Mouse (Mus musculus) MEL (cell line): ENCODE results near the gene Olfr1216. TPM values are rescaled to one million over a fixed set of nuclear protein-coding genes. Genes with fewer than 3 reads are reported as not detected.

ENCODE experiments used
- DNase-seq: peaks from one replicate; pipeline ENCODE4 v3.0.0; 2011; ENCODE audit warnings: low read depth, low spot score
- H3K27ac ChIP-seq: 2 replicates; pipeline ENCODE4 v1.5.1; 2012; ENCODE audit warnings: low read depth, mild to moderate bottlenecking, control low read depth, low read length, moderate library complexity; ENCODE audit not compliant: control insufficient read depth
- H3K27me3 ChIP-seq, 2 experiments: fragments of 150-350 bp in 1 of 2; sonication (generic) in 1 of 2; 2 replicates each; pipeline ENCODE4 v1.6.1; 2012; ENCODE audit warnings: low read length in 2 of 2, mild to moderate bottlenecking in 2 of 2, improper control_type of control experiment in 1 of 2, moderate library complexity in 1 of 2; ENCODE audit not compliant: insufficient read depth in 2 of 2, control insufficient read depth in 1 of 2
- H3K36me3 ChIP-seq, 2 experiments: 2 replicates each; pipeline ENCODE4 v1.6.1; 2012 to 2014; ENCODE audit warnings: low read length in 2 of 2, improper control_type of control experiment in 1 of 2, inconsistent platforms in 1 of 2, mild to moderate bottlenecking in 1 of 2; ENCODE audit not compliant: insufficient read depth in 2 of 2, control insufficient read depth in 1 of 2
- H3K4me1 ChIP-seq, 2 experiments: fragments of 150-350 bp in 1 of 2; sonication (generic) in 1 of 2; 2 replicates each; pipeline ENCODE4 v1.6.1; 2012; ENCODE audit warnings: low read length in 2 of 2, improper control_type of control experiment in 1 of 2, mild to moderate bottlenecking in 1 of 2; ENCODE audit not compliant: insufficient read depth in 2 of 2, control insufficient read depth in 1 of 2
- H3K4me3 ChIP-seq, 2 experiments: fragments of 150-350 bp in 1 of 2; sonication (generic) in 1 of 2; 2 replicates each; pipeline ENCODE4 v1.5.1; 2012; ENCODE audit warnings: low read depth in 2 of 2, low read length in 2 of 2, mild to moderate bottlenecking in 2 of 2, moderate library complexity in 2 of 2, control low read depth in 1 of 2, improper control_type of control experiment in 1 of 2; ENCODE audit not compliant: control insufficient read depth in 1 of 2, insufficient read depth in 1 of 2
- H3K79me2 ChIP-seq: 2 replicates; pipeline ENCODE4 v1.6.1; 2012; ENCODE audit warnings: mild to moderate bottlenecking, low read length, moderate library complexity; ENCODE audit not compliant: control insufficient read depth, poor library complexity, insufficient read depth
- H3K9ac ChIP-seq: 2 replicates; pipeline ENCODE4 v1.6.1; 2012; ENCODE audit warnings: low read depth, mild to moderate bottlenecking, control low read depth, low read length, moderate library complexity; ENCODE audit not compliant: control insufficient read depth, poor library complexity, severe bottlenecking
- H3K9me3 ChIP-seq: fragments of 150-350 bp; sonication (generic); replicated peaks from 2 replicates; pipeline ENCODE4 v1.6.1; 2012; ENCODE audit warnings: mild to moderate bottlenecking, low read length, improper control_type of control experiment, moderate library complexity; ENCODE audit not compliant: insufficient read depth
- CTCF ChIP-seq, 3 experiments: IDR thresholded peaks in 2 of 3; conservative IDR thresholded peaks in 1 of 3; 2 replicates each; pipeline ENCODE4 v1.5.1; 2011 to 2012; ENCODE audit warnings: low read length in 3 of 3, low read depth in 2 of 3, mild to moderate bottlenecking in 2 of 3, improper control_type of control experiment in 1 of 3, inconsistent platforms in 1 of 3, mixed read lengths in 1 of 3, moderate library complexity in 1 of 3; ENCODE audit not compliant: control insufficient read depth in 1 of 3, insufficient read depth in 1 of 3, poor library complexity in 1 of 3, severe bottlenecking in 1 of 3
- E2F4 ChIP-seq: IDR thresholded peaks from 2 replicates; pipeline ENCODE4 v1.6.1; 2011; ENCODE audit warnings: low read depth, low read length, improper control_type of control experiment, borderline replicate concordance
- EP300 ChIP-seq, 2 experiments: IDR thresholded peaks; 2 replicates each; pipeline ENCODE4 v1.6.1; 2011; ENCODE audit warnings: improper control_type of control experiment in 2 of 2, low read length in 2 of 2, low read depth in 1 of 2, mild to moderate bottlenecking in 1 of 2
- ETS1 ChIP-seq: IDR thresholded peaks from 2 replicates; pipeline ENCODE4 v1.6.1; 2012; ENCODE audit warnings: low read depth, mild to moderate bottlenecking, inconsistent platforms, low read length, improper control_type of control experiment, moderate library complexity
- GABPA ChIP-seq: IDR thresholded peaks from 2 replicates; pipeline ENCODE4 v1.6.1; 2012; ENCODE audit warnings: low read depth, mild to moderate bottlenecking, inconsistent platforms, low read length, improper control_type of control experiment, moderate library complexity
- GATA1 ChIP-seq: IDR thresholded peaks from 2 replicates; pipeline ENCODE4 v1.6.1; 2011; ENCODE audit warnings: low read depth, low read length, improper control_type of control experiment
- JUND ChIP-seq: IDR thresholded peaks from 2 replicates; pipeline ENCODE4 v1.6.1; 2011; ENCODE audit warnings: low read depth, mild to moderate bottlenecking, improper control_type of control experiment, low read length
- KAT2A ChIP-seq: conservative IDR thresholded peaks from 2 replicates; pipeline ENCODE4 v1.6.1; 2012; ENCODE audit warnings: low read depth, low read length, improper control_type of control experiment, inconsistent platforms
- MAFK ChIP-seq: IDR thresholded peaks from 2 replicates; pipeline ENCODE4 v1.6.1; 2011; ENCODE audit warnings: low read depth, mild to moderate bottlenecking, low read length, improper control_type of control experiment, borderline replicate concordance
- MAX ChIP-seq: IDR thresholded peaks from 2 replicates; pipeline ENCODE4 v1.6.1; 2011; ENCODE audit warnings: low read length, improper control_type of control experiment
- MYC ChIP-seq: IDR thresholded peaks from 2 replicates; pipeline ENCODE4 v1.6.1; 2011; ENCODE audit warnings: low read depth, mild to moderate bottlenecking, low read length, improper control_type of control experiment, moderate library complexity
- NELFE ChIP-seq: IDR thresholded peaks from 2 replicates; pipeline ENCODE4 v1.6.1; 2011; ENCODE audit warnings: low read depth, low read length, improper control_type of control experiment
- NRF1 ChIP-seq: IDR thresholded peaks from 2 replicates; pipeline ENCODE4 v1.6.1; 2014; ENCODE audit warnings: low read depth, mild to moderate bottlenecking, inconsistent platforms, low read length, improper control_type of control experiment, moderate library complexity; ENCODE audit not compliant: poor library complexity, insufficient read depth, severe bottlenecking
- POLR2A ChIP-seq, 2 experiments: IDR thresholded peaks; 2 replicates each; pipeline ENCODE4 v1.6.1; 2011 to 2012; ENCODE audit warnings: low read length in 2 of 2, mild to moderate bottlenecking in 2 of 2, control low read depth in 1 of 2, improper control_type of control experiment in 1 of 2, low read depth in 1 of 2, moderate library complexity in 1 of 2; ENCODE audit not compliant: control insufficient read depth in 1 of 2, insufficient read depth in 1 of 2, poor library complexity in 1 of 2
- POLR2AphosphoS5 ChIP-seq: IDR thresholded peaks from 2 replicates; pipeline ENCODE4 v1.6.1; 2012; ENCODE audit warnings: low read depth, borderline replicate concordance, mild to moderate bottlenecking, inconsistent platforms, low read length, moderate library complexity, mixed read lengths
- SMC3 ChIP-seq: IDR thresholded peaks from 2 replicates; pipeline ENCODE4 v1.6.1; 2011; ENCODE audit warnings: low read depth, low read length, improper control_type of control experiment
- TAL1 ChIP-seq: IDR thresholded peaks from 2 replicates; pipeline ENCODE4 v1.6.1; 2012; ENCODE audit warnings: mild to moderate bottlenecking, inconsistent platforms, low read length, moderate library complexity, mixed read lengths
- TBP ChIP-seq: IDR thresholded peaks from 2 replicates; pipeline ENCODE4 v1.8.0; 2011; ENCODE audit warnings: low read depth, low read length, improper control_type of control experiment
- TCF12 ChIP-seq: IDR thresholded peaks from 2 replicates; pipeline ENCODE4 v1.6.1; 2014; ENCODE audit warnings: low read depth, mild to moderate bottlenecking, inconsistent platforms, low read length, improper control_type of control experiment, moderate library complexity
- USF1 ChIP-seq: IDR thresholded peaks from 2 replicates; pipeline ENCODE4 v1.6.1; 2014; ENCODE audit warnings: low read depth, mild to moderate bottlenecking, inconsistent platforms, low read length, improper control_type of control experiment, moderate library complexity
- ZC3H11A ChIP-seq: IDR thresholded peaks from 2 replicates; pipeline ENCODE4 v1.6.1; 2012; ENCODE audit warnings: low read depth, mild to moderate bottlenecking, inconsistent platforms, low read length, improper control_type of control experiment
- ZNF384 ChIP-seq: IDR thresholded peaks from 2 replicates; pipeline ENCODE4 v1.6.1; 2012; ENCODE audit warnings: low read depth, mild to moderate bottlenecking, inconsistent platforms, low read length, improper control_type of control experiment
- polyA plus RNA-seq, 2 experiments: library from polyadenylated mRNA; stranded (reverse) in 1 of 2; unstranded in 1 of 2; fragments of >175 nt in 1 of 2; fragments of >200 nt in 1 of 2; gene quantifications; 2 replicates each; pipeline versions ENCODE4 v1.2.1 to v1.2.4; 2012; ENCODE audit warnings: low replicate concordance in 2 of 2, low read depth in 1 of 2; ENCODE audit not compliant: insufficient read length in 2 of 2, insufficient read depth in 1 of 2, missing spikeins in 1 of 2
- total RNA-seq: library from RNA; depleted of rRNA; stranded (reverse); fragments of 300-350 nt; gene quantifications from 2 replicates; pipeline ENCODE4 v1.2.3, GENCODE M21; 2012; rRNA removed

Gene Olfr1216
- not detected in 2 replicates for total RNA-seq
- not detected for polyA plus RNA-seq

GRCm38 (mm10) chr2:89018240-89018639, at the start of gene Olfr1216:
Gene Olfr1216, minus strand, starts transcription at chr2:89018340.
- DNase-seq: no peak
- no peaks in the 10 kb centered on the region for H3K9me3 ChIP-seq
- H3K4me3 ChIP-seq: no peak within 1 kb of the TSS
- H3K36me3 ChIP-seq: no peaks in the 10 kb centered on the region
- TF ChIP-seq EP300 (IDR thresholded peaks at IDR 0.05; ENCODE audit: low read depth in 1 of 2, low read length in 2 of 2): no peak
- no peak for TF ChIP-seq ZNF384
- no peak for TF ChIP-seq MAFK
- no peak for TF ChIP-seq E2F4
- TF ChIP-seq MAX: no peak
- no peak for TF ChIP-seq TCF12
- TF ChIP-seq MYC: no peak
- TF ChIP-seq SMC3: no peak
- TF ChIP-seq ETS1: no peak
- no peak for TF ChIP-seq NRF1
- no peak for TF ChIP-seq CTCF (IDR thresholded peaks at IDR 0.05 in 2 of 3, conservative IDR thresholded peaks at IDR 0.05 in 1 of 3; ENCODE audit: control insufficient read depth in 1 of 3, insufficient read depth in 1 of 3, low read depth in 2 of 3, low read length in 3 of 3, poor library complexity in 1 of 3, severe bottlenecking in 1 of 3)
- TF ChIP-seq USF1: no peak
- no peak for TF ChIP-seq TAL1
- TF ChIP-seq TBP: no peak
- TF ChIP-seq GATA1: no peak
- TF ChIP-seq KAT2A: no peak
- no peak for TF ChIP-seq POLR2AphosphoS5
- no peak for TF ChIP-seq ZC3H11A
- no peaks in the 10 kb centered on the region for H3K27me3 ChIP-seq
- H3K79me2 ChIP-seq: no peaks in the 10 kb centered on the region
- H3K9ac ChIP-seq: no peak within 1 kb of the TSS
- H3K27ac ChIP-seq: no peak within 1 kb of the TSS
- no peaks in the 10 kb centered on the region for H3K4me1 ChIP-seq

GRCm38 (mm10) chr2:89061087-89061486, 42.9 kb upstream of the Olfr1216 start, which contains the start of gene Olfr1218:
Gene Olfr1218, minus strand, starts transcription at chr2:89061187.
- Histone ChIP-seq H3K27ac (no peak within 1 kb of the TSS), H3K27me3 (no peaks in the 10 kb centered on the region), H3K9me3 (no peaks in the 10 kb centered on the region), H3K9ac (no peak within 1 kb of the TSS), H3K79me2 (no peaks in the 10 kb centered on the region), H3K4me3 (no peak within 1 kb of the TSS), H3K36me3 (no peaks in the 10 kb centered on the region)
- DNase-seq: no peak
- TF ChIP-seq TCF12: no peak
- TF ChIP-seq GABPA: no peak
- TF ChIP-seq POLR2A (IDR thresholded peaks at IDR 0.05; ENCODE audit: control insufficient read depth in 1 of 2, insufficient read depth in 1 of 2, low read depth in 1 of 2, low read length in 2 of 2, poor library complexity in 1 of 2): no peak
- TF ChIP-seq GATA1: no peak
- TF ChIP-seq NELFE: no peak
- no peak for TF ChIP-seq TBP
- TF ChIP-seq EP300 (IDR thresholded peaks at IDR 0.05; ENCODE audit: low read depth in 1 of 2, low read length in 2 of 2): no peak
- TF ChIP-seq TAL1: no peak
- TF ChIP-seq JUND: no peak
- TF ChIP-seq, all 39 proteins: peak for 0
- no peaks in the 10 kb centered on the region for H3K4me1 ChIP-seq
